Mouse (Mus musculus): ENCODE data around the gene Crybb1.

Crybb1 gene

GRCm38 (mm10) chr5:112266011-112266777 is 10.6 kb downstream of the Crybb1 start:
- peak; percentile 87 for DNase-seq (ENCODE audit: low read depth)

GRCm38 (mm10) chr5:112270764-112271541 is 15.3 kb downstream of the Crybb1 start:
- DNase-seq (ENCODE audit: low read depth): no peak

- DNase-seq (ENCODE audit: low read depth): peak; percentile 61
These were observed 17.3 kb downstream of the Crybb1 start for GRCm38 (mm10) chr5:112272934-112273333.

GRCm38 (mm10) chr5:112273746-112274463 is 18.3 kb downstream of the Crybb1 start:
- DNase-seq (ENCODE audit: low read depth): peak; percentile 87

GRCm38 (mm10) chr5:112275021-112275804 is 19.6 kb downstream of the Crybb1 start:
- DNase-seq (ENCODE audit: low read depth): peak; percentile 61

GRCm38 (mm10) chr5:112276267-112276873 is 20.8 kb downstream of the Crybb1 start, which contains the start of gene Tpst2:
Gene Tpst2 (plus strand): TSS chr5:112276691.
- DNase-seq (ENCODE audit: low read depth): peak; percentile 99

GRCm38 (mm10) chr5:112276907-112277348 is 21.3 kb downstream of the Crybb1 start:
- DNase-seq (ENCODE audit: low read depth): peak; percentile 76

GRCm38 (mm10) chr5:112277906-112278470 is 22.4 kb downstream of the Crybb1 start:
- no peak for DNase-seq (ENCODE audit: low read depth)

GRCm38 (mm10) chr5:112279181-112280021 is 23.8 kb downstream of the Crybb1 start:
- peak; percentile 50 for DNase-seq (ENCODE audit: low read depth)

GRCm38 (mm10) chr5:112280151-112280550 is 24.5 kb downstream of the Crybb1 start:
- DNase-seq (ENCODE audit: low read depth): peak; percentile 98

- DNase-seq (ENCODE audit: low read depth): no peak
These were observed 25.4 kb downstream of the Crybb1 start for GRCm38 (mm10) chr5:112280863-112281660.

- DNase-seq (ENCODE audit: low read depth): peak; percentile 80
These were observed 26.1 kb downstream of the Crybb1 start for GRCm38 (mm10) chr5:112281676-112282075.

GRCm38 (mm10) chr5:112282123-112282779 is 26.6 kb downstream of the Crybb1 start:
- no peak for DNase-seq (ENCODE audit: low read depth)

- DNase-seq (ENCODE audit: low read depth): peak; percentile 50
These were observed 27.3 kb downstream of the Crybb1 start for GRCm38 (mm10) chr5:112282780-112283482.

- DNase-seq (ENCODE audit: low read depth): peak; percentile 91
These were observed 28.1 kb downstream of the Crybb1 start for GRCm38 (mm10) chr5:112283543-112284202.

- peak; percentile 63 for DNase-seq (ENCODE audit: low read depth)
These were observed 28.6 kb downstream of the Crybb1 start for GRCm38 (mm10) chr5:112284203-112284582.

- no peak for DNase-seq (ENCODE audit: low read depth)
These were observed 30.0 kb downstream of the Crybb1 start for GRCm38 (mm10) chr5:112285548-112286085.
